Mouse (Mus musculus) embryo, embryonic 11 days (tissue): ENCODE data around the gene Spsb1.

Experiments
- DNase-seq: peaks from one replicate; pipeline ENCODE4 v3.0.0-alpha.2; 2015

The Spsb1 gene

GRCm38 (mm10) chr4:149954893-149955439, at the start of gene Spsb1:
Gene Spsb1, minus strand, starts transcription at chr4:149955043.
- DNase-seq: peak; percentile 96

GRCm38 (mm10) chr4:150003641-150004040, 48.8 kb upstream of the Spsb1 start:
- no peak for DNase-seq

- peak; percentile 31 for DNase-seq
These were observed 48.3 kb upstream of the Spsb1 start for GRCm38 (mm10) chr4:150003021-150003580.

- DNase-seq: peak; percentile 25
These were observed 47.2 kb upstream of the Spsb1 start for GRCm38 (mm10) chr4:150002021-150002528.

- no peak for DNase-seq
These were observed 46.5 kb upstream of the Spsb1 start for GRCm38 (mm10) chr4:150001221-150001860.

- DNase-seq: no peak
These were observed 45.2 kb upstream of the Spsb1 start for GRCm38 (mm10) chr4:149999931-150000555.

GRCm38 (mm10) chr4:149999510-149999900, 44.7 kb upstream of the Spsb1 start:
- DNase-seq: no peak

- no peak for DNase-seq
These were observed 44.1 kb upstream of the Spsb1 start for GRCm38 (mm10) chr4:149998786-149999509.

GRCm38 (mm10) chr4:149997999-149998398, 43.2 kb upstream of the Spsb1 start:
- no peak for DNase-seq

- DNase-seq: no peak
These were observed 41.6 kb upstream of the Spsb1 start for GRCm38 (mm10) chr4:149996440-149996839.

GRCm38 (mm10) chr4:149995911-149996310, 41.1 kb upstream of the Spsb1 start:
- DNase-seq: no peak

GRCm38 (mm10) chr4:149994218-149994617, 39.4 kb upstream of the Spsb1 start:
- no peak for DNase-seq

- DNase-seq: no peak
These were observed 37.8 kb upstream of the Spsb1 start for GRCm38 (mm10) chr4:149992670-149993032.

GRCm38 (mm10) chr4:149991755-149992669, 37.2 kb upstream of the Spsb1 start:
- DNase-seq: no peak

- peak; percentile 48 for DNase-seq
These were observed 36.3 kb upstream of the Spsb1 start for GRCm38 (mm10) chr4:149990954-149991633.

GRCm38 (mm10) chr4:149990212-149990953, 35.5 kb upstream of the Spsb1 start:
- peak; percentile 51 for DNase-seq

- peak; percentile 94 for DNase-seq
These were observed 34.2 kb upstream of the Spsb1 start for GRCm38 (mm10) chr4:149988931-149989556.

GRCm38 (mm10) chr4:149988301-149988700, 33.5 kb upstream of the Spsb1 start:
- no peak for DNase-seq

- DNase-seq: no peak
These were observed 32.0 kb upstream of the Spsb1 start for GRCm38 (mm10) chr4:149986671-149987417.
